Mouse (Mus musculus) MEL (cell line): ENCODE measurements at regions not wholly inside any gene's neighbourhood (a gene's known extent, or its start where the extent isn't known, plus 50 kb on each side); places are given as distances from the start of the nearest gene placed in this dataset.

Source experiments
- CTCF ChIP-seq, 3 experiments: IDR thresholded peaks in 2 of 3; conservative IDR thresholded peaks in 1 of 3; 2 replicates each; pipeline ENCODE4 v1.5.1; 2011 to 2012; ENCODE audit warnings: low read length in 3 of 3, low read depth in 2 of 3, mild to moderate bottlenecking in 2 of 3, improper control_type of control experiment in 1 of 3, inconsistent platforms in 1 of 3, mixed read lengths in 1 of 3, moderate library complexity in 1 of 3; ENCODE audit not compliant: control insufficient read depth in 1 of 3, insufficient read depth in 1 of 3, poor library complexity in 1 of 3, severe bottlenecking in 1 of 3
- EP300 ChIP-seq, 2 experiments: IDR thresholded peaks; 2 replicates each; pipeline ENCODE4 v1.6.1; 2011; ENCODE audit warnings: improper control_type of control experiment in 2 of 2, low read length in 2 of 2, low read depth in 1 of 2, mild to moderate bottlenecking in 1 of 2
- KAT2A ChIP-seq: conservative IDR thresholded peaks from 2 replicates; pipeline ENCODE4 v1.6.1; 2012; ENCODE audit warnings: low read depth, low read length, improper control_type of control experiment, inconsistent platforms
- MAFK ChIP-seq: IDR thresholded peaks from 2 replicates; pipeline ENCODE4 v1.6.1; 2011; ENCODE audit warnings: low read depth, mild to moderate bottlenecking, low read length, improper control_type of control experiment, borderline replicate concordance
- MAX ChIP-seq: IDR thresholded peaks from 2 replicates; pipeline ENCODE4 v1.6.1; 2011; ENCODE audit warnings: low read length, improper control_type of control experiment
- NRF1 ChIP-seq: IDR thresholded peaks from 2 replicates; pipeline ENCODE4 v1.6.1; 2014; ENCODE audit warnings: low read depth, mild to moderate bottlenecking, inconsistent platforms, low read length, improper control_type of control experiment, moderate library complexity; ENCODE audit not compliant: poor library complexity, insufficient read depth, severe bottlenecking
- POLR2A ChIP-seq, 2 experiments: IDR thresholded peaks; 2 replicates each; pipeline ENCODE4 v1.6.1; 2011 to 2012; ENCODE audit warnings: low read length in 2 of 2, mild to moderate bottlenecking in 2 of 2, control low read depth in 1 of 2, improper control_type of control experiment in 1 of 2, low read depth in 1 of 2, moderate library complexity in 1 of 2; ENCODE audit not compliant: control insufficient read depth in 1 of 2, insufficient read depth in 1 of 2, poor library complexity in 1 of 2
- USF1 ChIP-seq: IDR thresholded peaks from 2 replicates; pipeline ENCODE4 v1.6.1; 2014; ENCODE audit warnings: low read depth, mild to moderate bottlenecking, inconsistent platforms, low read length, improper control_type of control experiment, moderate library complexity

- no peak for TF ChIP-seq EP300 (IDR thresholded peaks at IDR 0.05; ENCODE audit: low read depth in 1 of 2, low read length in 2 of 2)
- no peak for TF ChIP-seq KAT2A
- TF ChIP-seq NRF1, result no peak
- TF ChIP-seq MAX, result no peak
- no peak for TF ChIP-seq POLR2A (IDR thresholded peaks at IDR 0.05; ENCODE audit: control insufficient read depth in 1 of 2, insufficient read depth in 1 of 2, low read depth in 1 of 2, low read length in 2 of 2, poor library complexity in 1 of 2)
- TF ChIP-seq MAFK, result no peak
- no peak for TF ChIP-seq USF1
- TF ChIP-seq CTCF (IDR thresholded peaks at IDR 0.05 in 2 of 3, conservative IDR thresholded peaks at IDR 0.05 in 1 of 3; ENCODE audit: control insufficient read depth in 1 of 3, insufficient read depth in 1 of 3, low read depth in 2 of 3, low read length in 3 of 3, poor library complexity in 1 of 3, severe bottlenecking in 1 of 3), result no peak
These were observed 216.9 kb upstream of the Ankrd55 start for GRCm38 (mm10) chr13:112071209-112071955.
